Mouse (Mus musculus) lung, embryonic 16.5 days (tissue): ENCODE measurements around the gene Fen1. TPM values are rescaled to one million over a fixed set of nuclear protein-coding genes. Genes with fewer than 3 reads are reported as not detected.
"Not testable (repeated sequence)": the region's sequence is repeated elsewhere in the genome, so short reads cannot be mapped to it uniquely, and the experiment has no call there.

Source experiments
- ATAC-seq: fragments of 200-750 bp; cut with Nextera tagmentation; 2 replicates; pipeline ENCODE4 v1.8.0; 2017; ENCODE audit warnings: low read depth, mild to moderate bottlenecking, moderate library complexity
- H3K27ac ChIP-seq: fragments of 300-500 bp; sonication (generic); 2 replicates; pipeline ENCODE4 v1.5.1; 2014; ENCODE audit warnings: mild to moderate bottlenecking, control low read depth, low read length
- H3K27me3 ChIP-seq: fragments of 300-500 bp; sonication (generic); 2 replicates; pipeline ENCODE4 v1.6.1; 2014; ENCODE audit warnings: low read depth, low read length, mixed read lengths; ENCODE audit not compliant: control insufficient read depth, insufficient read depth
- H3K36me3 ChIP-seq: fragments of 300-500 bp; sonication (generic); 2 replicates; pipeline ENCODE4 v1.6.1; 2014; ENCODE audit warnings: low read length; ENCODE audit not compliant: control insufficient read depth, insufficient read depth
- H3K4me1 ChIP-seq: fragments of 300-500 bp; sonication (generic); replicated peaks from 2 replicates; pipeline ENCODE4 v1.6.1; 2014; ENCODE audit warnings: low read length, mixed read lengths; ENCODE audit not compliant: control insufficient read depth, insufficient read depth
- H3K4me2 ChIP-seq: fragments of 300-500 bp; sonication (generic); 2 replicates; pipeline ENCODE4 v1.6.1; 2014; ENCODE audit warnings: low read depth, low read length, control low read depth
- H3K4me3 ChIP-seq: fragments of 300-500 bp; sonication (generic); 2 replicates; pipeline ENCODE4 v1.5.1; 2014; ENCODE audit warnings: mild to moderate bottlenecking, low read length, control low read depth
- H3K9ac ChIP-seq: fragments of 300-500 bp; sonication (generic); 2 replicates; pipeline ENCODE4 v1.6.1; 2014; ENCODE audit warnings: low read length, control low read depth
- H3K9me3 ChIP-seq: fragments of 300-500 bp; sonication (generic); 2 replicates; pipeline ENCODE4 v1.6.1; 2016; ENCODE audit warnings: low read length; ENCODE audit not compliant: control insufficient read depth
- WGBS: fragments of 180-500 bp; shearing (Covaris S2); extraction: QIAGEN DNeasy Blood & Tissue Kit; methylation state at CpG from one replicate; pipeline ENCODE4 v1.1.7; 2014; 5-methylcytosine and 5-hydroxymethylcytosine counted together
- polyA plus RNA-seq: library from polyadenylated mRNA; unstranded; fragments of >200 nt; fragmentation: Nextera tagmentation; extraction: Ambion mirVana; gene quantifications from 2 replicates; pipeline ENCODE4 v1.2.1, GENCODE M21; 2015

The Fen1 gene
- polyA plus RNA-seq, 1 experiment from 2014 or later, result 106 TPM

GRCm38 (mm10) chr19:10176477-10176876, 27.5 kb downstream of the Fen1 start:
- no peaks in the 10 kb centered on the region for H3K27me3 ChIP-seq
- no peak overlapping the region for H3K9ac ChIP-seq
- 0 out of 2 replicates have a peak, but pooled peaks cover 2% of the 10 kb centered on the region for H3K4me1 ChIP-seq
- H3K9me3 ChIP-seq, result no peaks in the 10 kb centered on the region
- H3K4me2 ChIP-seq, result no peak overlapping the region; the same call in 1 of the 2 replicates
- 0 out of 2 replicates have a peak overlapping the region, but pooled peaks have one; percentile 38 for H3K27ac ChIP-seq
- ATAC-seq, result peak; percentile 75
- H3K4me3 ChIP-seq, result no peak overlapping the region
- H3K36me3 ChIP-seq, result no peaks in the 10 kb centered on the region
- 41% methylated on average over 1 of the region's 1 CpGs for WGBS

GRCm38 (mm10) chr19:10174956-10175355, 29.0 kb downstream of the Fen1 start:
- no peak overlapping the region for H3K4me3 ChIP-seq
- 0 out of 2 replicates have a peak, but pooled peaks cover 2% of the 10 kb centered on the region for H3K4me1 ChIP-seq
- ATAC-seq, result no peak
- H3K9ac ChIP-seq, result no peak overlapping the region
- H3K27me3 ChIP-seq, result no peaks in the 10 kb centered on the region
- no peak overlapping the region for H3K27ac ChIP-seq
- no peaks in the 10 kb centered on the region for H3K36me3 ChIP-seq
- no peak overlapping the region for H3K4me2 ChIP-seq
- WGBS, result 82% methylated on average over 4 of the region's 4 CpGs
- H3K9me3 ChIP-seq, result no peaks in the 10 kb centered on the region

- Histone ChIP-seq H3K27me3 (no peaks in the 10 kb centered on the region), H3K27ac (no peak overlapping the region), H3K4me3 (no peak overlapping the region), H3K9me3 (no peaks in the 10 kb centered on the region), H3K36me3 (no peaks in the 10 kb centered on the region), H3K9ac (no peak overlapping the region), H3K4me2 (no peak overlapping the region), H3K4me1 (0 out of 2 replicates have a peak, but pooled peaks cover 2% of the 10 kb centered on the region)
- no peak for ATAC-seq
- 82% methylated on average over 7 of the region's 7 CpGs for WGBS
Measured at GRCm38 (mm10) chr19:10173844-10174539, 30.0 kb downstream of the Fen1 start.

- H3K4me1 ChIP-seq, result 0 out of 2 replicates have a peak, but pooled peaks cover 2% of the 10 kb centered on the region
- H3K9me3 ChIP-seq, result no peaks in the 10 kb centered on the region
- WGBS, result 65% methylated on average over 5 of the region's 5 CpGs
- no peaks in the 10 kb centered on the region for H3K27me3 ChIP-seq
- no peak for ATAC-seq
- H3K4me2 ChIP-seq, result no peak overlapping the region
- no peak overlapping the region for H3K4me3 ChIP-seq
- H3K27ac ChIP-seq, result no peak overlapping the region
- no peak overlapping the region for H3K9ac ChIP-seq
- H3K36me3 ChIP-seq, result no peaks in the 10 kb centered on the region
Measured at GRCm38 (mm10) chr19:10173116-10173718, 30.8 kb downstream of the Fen1 start.

DNA sequence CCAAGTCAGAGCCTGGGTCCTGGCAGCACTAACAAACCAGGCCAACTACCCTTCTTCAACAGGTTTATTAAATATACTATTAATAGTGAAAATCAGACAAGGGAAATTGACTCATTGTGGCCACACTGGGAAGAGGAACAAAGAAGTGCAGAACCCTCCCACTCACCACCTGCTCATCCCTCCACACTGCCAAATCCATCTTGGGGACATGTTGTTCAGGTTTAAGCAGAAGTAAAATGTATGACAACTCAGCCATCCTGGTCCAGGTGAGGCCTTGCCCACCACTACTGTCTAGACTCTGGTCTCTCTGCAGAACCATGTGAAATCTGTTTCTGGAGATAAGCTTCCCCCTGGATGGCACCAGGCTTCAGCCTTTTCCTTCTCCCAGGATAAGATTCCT, 32.1 kb downstream of the Fen1 start:
- Histone ChIP-seq H3K27ac (no peak overlapping the region), H3K9me3 (no peaks in the 10 kb centered on the region), H3K27me3 (no peaks in the 10 kb centered on the region), H3K4me1 (0 out of 2 replicates have a peak, but pooled peaks cover 2% of the 10 kb centered on the region), H3K4me3 (no peak overlapping the region), H3K9ac (no peak overlapping the region), H3K4me2 (no peak overlapping the region), H3K36me3 (no peaks in the 10 kb centered on the region)
- no peak for ATAC-seq

GRCm38 (mm10) chr19:10171359-10171758, 32.6 kb downstream of the Fen1 start:
- no peak overlapping the region for H3K27ac ChIP-seq
- no peak for ATAC-seq
- no peaks in the 10 kb centered on the region for H3K36me3 ChIP-seq
- H3K27me3 ChIP-seq, result no peaks in the 10 kb centered on the region
- WGBS, result 79% methylated on average over 7 of the region's 7 CpGs
- H3K4me1 ChIP-seq, result 0 out of 2 replicates have a peak, but pooled peaks cover 2% of the 10 kb centered on the region
- no peaks in the 10 kb centered on the region for H3K9me3 ChIP-seq
- no peak overlapping the region for H3K4me2 ChIP-seq
- no peak overlapping the region for H3K9ac ChIP-seq
- no peak overlapping the region for H3K4me3 ChIP-seq

DNA sequence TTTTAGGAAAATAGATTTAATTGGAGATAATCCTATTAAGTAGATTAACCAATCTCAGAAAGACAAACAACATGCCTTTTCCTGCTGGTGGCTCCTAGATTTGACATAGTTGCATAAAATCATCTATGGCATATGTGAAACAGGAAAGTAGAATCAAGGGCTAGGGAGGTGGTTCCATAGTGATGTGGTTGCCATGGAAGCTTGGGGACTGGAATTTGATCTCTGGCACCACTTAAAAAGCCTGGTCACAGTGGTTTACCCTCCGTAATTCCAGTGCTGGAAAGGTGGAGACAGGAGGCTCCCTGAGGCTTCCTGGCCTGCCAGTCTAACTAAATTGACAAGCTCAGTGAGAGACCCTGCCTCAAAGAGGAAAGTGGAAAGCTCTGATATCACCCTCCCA, 33.5 kb downstream of the Fen1 start:
- no peaks in the 10 kb centered on the region for H3K27me3 ChIP-seq
- ATAC-seq, result no peak
- no peak overlapping the region for H3K9ac ChIP-seq
- no peaks in the 10 kb centered on the region for H3K36me3 ChIP-seq
- no peak overlapping the region for H3K4me3 ChIP-seq
- H3K4me1 ChIP-seq, result no peaks in the 10 kb centered on the region
- no peaks in the 10 kb centered on the region for H3K9me3 ChIP-seq
- no peak overlapping the region for H3K4me2 ChIP-seq
- 31% methylated on average over 1 of the region's 1 CpGs for WGBS
- no peak overlapping the region for H3K27ac ChIP-seq

DNA sequence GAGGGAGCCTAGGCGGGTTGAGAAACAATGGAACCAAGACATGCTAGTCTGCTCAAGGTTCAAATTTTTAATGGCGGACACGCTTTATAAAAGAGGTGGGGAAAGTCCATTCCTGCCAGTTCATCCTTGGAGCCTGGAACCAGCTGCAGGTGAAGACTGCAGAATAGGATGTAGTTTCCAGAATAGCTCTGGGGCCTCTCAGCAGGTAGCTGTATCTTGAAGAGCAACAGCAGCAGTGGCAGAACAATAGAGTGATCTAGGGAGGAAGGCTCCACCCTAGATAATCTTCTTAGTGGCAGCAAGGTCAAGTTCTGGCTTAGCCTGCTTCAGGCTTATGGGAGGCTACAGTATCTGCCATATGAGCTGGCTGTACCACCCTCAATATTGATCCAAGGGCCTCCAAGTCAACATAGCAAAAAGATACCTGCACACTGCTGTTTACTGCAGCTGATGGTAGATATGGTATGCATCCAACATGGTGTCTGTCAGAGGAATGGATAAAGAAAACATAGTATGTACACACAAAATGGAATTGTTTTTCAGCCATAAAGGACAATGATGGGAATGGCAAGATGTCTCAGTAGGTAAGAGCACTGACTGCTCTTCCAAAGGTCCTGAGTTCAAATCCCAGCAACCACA, 34.2 kb downstream of the Fen1 start:
- not testable (repeated sequence) for ATAC-seq, H3K9ac ChIP-seq
- WGBS, result 89% methylated on average over 3 of the region's 3 CpGs

GRCm38 (mm10) chr19:10169179-10169578, 34.8 kb downstream of the Fen1 start:
- no peak for ATAC-seq
- Histone ChIP-seq H3K9ac (no peak overlapping the region), H3K4me1 (no peaks in the 10 kb centered on the region)

More for the DNA sequence above, 34.2 kb downstream of the Fen1 start:
- H3K4me2 ChIP-seq, H3K27ac ChIP-seq, H3K27me3 ChIP-seq, H3K4me1 ChIP-seq, H3K36me3 ChIP-seq, H3K9me3 ChIP-seq, H3K4me3 ChIP-seq: not testable (repeated sequence)

More at GRCm38 (mm10) chr19:10169179-10169578, 34.8 kb downstream of the Fen1 start:
- Histone ChIP-seq H3K9me3 (no peaks in the 10 kb centered on the region), H3K4me2 (no peak overlapping the region), H3K27me3 (no peaks in the 10 kb centered on the region), H3K36me3 (no peaks in the 10 kb centered on the region), H3K27ac (no peak overlapping the region), H3K4me3 (no peak overlapping the region)
